18 mouse cellular contexts compared by ENCODE assay signal in the genomic region with DNA sequence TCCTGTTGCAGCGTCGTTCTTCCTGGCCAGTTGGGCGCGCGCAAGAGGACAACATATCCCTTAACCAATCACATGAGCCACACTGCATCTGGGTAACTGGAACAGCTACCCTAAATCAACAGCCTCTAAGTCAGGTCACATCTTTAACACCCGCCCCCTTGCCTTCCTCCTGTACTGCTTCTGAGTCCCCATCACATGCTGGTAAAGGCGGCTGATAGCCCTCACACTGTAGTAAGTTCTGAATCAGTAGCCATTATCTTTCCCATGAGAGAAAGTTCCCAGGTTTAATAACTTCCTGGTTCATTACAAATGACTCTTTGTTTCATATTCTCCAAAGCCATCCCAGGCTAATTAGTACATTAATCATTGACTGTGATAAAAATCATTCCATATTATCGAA.
"Had no signal": no experiment of that assay in that cellular context is flagged by ENCODE, and none has a peak within 500 bp of the region (broad histone marks: within the 10 kb centered on the region; RNA-seq: fewer than 3 reads in every experiment).

No protein-coding gene starts in this region.

- H3K4me3 ChIP-seq: liver, embryonic 13.5 days; liver, embryonic 15.5 days; lung, embryonic 15.5 days; midbrain, embryonic 10.5 days; midbrain, embryonic 12.5 days; stomach, embryonic 15.5 days had no signal

- H3K27ac ChIP-seq: liver, embryonic 13.5 days; liver, embryonic 15.5 days; lung, embryonic 15.5 days; stomach, embryonic 15.5 days; stomach, postnatal 0 days had no signal

- DNase-seq: liver, embryonic 13.5 days; liver, postnatal 0 days; lung, adult 2 months; lung, postnatal 14 days; lung, postnatal 4 days; midbrain, embryonic 14.5 days; right cerebral cortex, postnatal 14 days; thymus, adult 2 months; thymus, postnatal 25 days; thymus, postnatal 4 days had no signal

- H3K36me3 ChIP-seq: liver, embryonic 13.5 days; liver, embryonic 15.5 days; lung, embryonic 15.5 days; midbrain, embryonic 10.5 days; midbrain, embryonic 12.5 days; stomach, embryonic 15.5 days had no signal

- H3K4me1 ChIP-seq: liver, embryonic 13.5 days; liver, embryonic 15.5 days; lung, embryonic 15.5 days; midbrain, embryonic 10.5 days; midbrain, embryonic 12.5 days; stomach, embryonic 15.5 days had no signal

- ATAC-seq: liver, postnatal 0 days; lung, postnatal 0 days had no signal

- H3K9me3 ChIP-seq: liver, embryonic 13.5 days; liver, embryonic 15.5 days; lung, embryonic 15.5 days; midbrain, embryonic 10.5 days; midbrain, embryonic 12.5 days; stomach, embryonic 15.5 days had no signal

- H3K27me3 ChIP-seq: liver, embryonic 13.5 days; liver, embryonic 15.5 days; lung, embryonic 15.5 days; midbrain, embryonic 12.5 days; stomach, embryonic 15.5 days had no signal

- H3K9ac ChIP-seq: liver, embryonic 13.5 days; liver, embryonic 15.5 days; liver, postnatal 0 days; lung, embryonic 15.5 days; midbrain, embryonic 12.5 days; stomach, embryonic 15.5 days had no signal

- H3K4me2 ChIP-seq: liver, embryonic 11.5 days; liver, embryonic 13.5 days; liver, embryonic 15.5 days; lung, embryonic 15.5 days; midbrain, embryonic 12.5 days; stomach, embryonic 15.5 days had no signal
